8 mouse cellular contexts compared by ENCODE assay signal in the genomic region with DNA sequence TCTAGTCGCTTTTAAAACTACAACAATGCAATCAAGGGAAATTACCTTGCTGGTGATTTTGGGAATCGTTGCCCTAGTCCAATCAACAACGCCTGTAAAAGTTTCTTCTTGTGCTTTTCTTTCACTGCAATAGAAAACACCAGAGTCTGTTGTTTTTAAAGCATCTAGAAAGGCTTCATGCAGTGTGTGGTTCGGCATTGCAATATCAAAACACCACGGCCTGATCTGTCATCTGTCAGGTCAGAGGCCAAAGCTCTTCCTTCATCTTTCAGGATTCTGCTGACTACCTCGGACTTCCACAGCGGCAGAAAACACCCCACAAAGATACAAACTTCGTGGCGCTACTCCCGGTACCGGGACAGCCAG. TPM values are rescaled to one million over a fixed set of nuclear protein-coding genes. Genes with fewer than 3 reads are reported as not detected.
DNase-seq lines count a peak whose midpoint lies in the region; ATAC-seq lines count a peak whose summit lies in the region.

No protein-coding gene starts in this region.

- no peaks in the 10 kb centered on the region for H3K9me3 ChIP-seq in kidney, embryonic 14.5 days (ENCODE audit: control insufficient read depth, low read length)
- no peaks in the 10 kb centered on the region for H3K9me3 ChIP-seq in hindbrain, embryonic 12.5 days (replicated peaks)
- H3K9me3 ChIP-seq in midbrain, embryonic 14.5 days (ENCODE audit: control insufficient read depth, low read length) = no peaks in the 10 kb centered on the region

- H3K4me2 ChIP-seq in kidney, embryonic 14.5 days (replicated peaks; ENCODE audit: low read depth, low read length) = peak overlapping the region; percentile 73
- H3K4me2 ChIP-seq in hindbrain, embryonic 12.5 days (replicated peaks) = peak overlapping the region; percentile 86
- peak overlapping the region; percentile 84 for H3K4me2 ChIP-seq in midbrain, embryonic 14.5 days (ENCODE audit: low read length)

- H3K9ac ChIP-seq in kidney, embryonic 14.5 days (ENCODE audit: low read depth, low read length) = peak overlapping the region; percentile 96
- H3K9ac ChIP-seq in hindbrain, embryonic 12.5 days = peak overlapping the region; percentile 95
- peak overlapping the region; percentile 92 for H3K9ac ChIP-seq in midbrain, embryonic 14.5 days (replicated peaks; ENCODE audit: low read length)

- 3% methylated on average over 11 of the region's 11 CpGs for WGBS in kidney, embryonic 14.5 days
- 7% methylated on average over 11 of the region's 11 CpGs for WGBS in hindbrain, embryonic 12.5 days
- 6% methylated on average over 11 of the region's 11 CpGs for WGBS in midbrain, embryonic 14.5 days

- no peaks in the 10 kb centered on the region for H3K36me3 ChIP-seq in kidney, embryonic 14.5 days (ENCODE audit: control insufficient read depth, insufficient read depth, low read length)
- no peaks in the 10 kb centered on the region for H3K36me3 ChIP-seq in hindbrain, embryonic 12.5 days
- peaks cover 3% of the 10 kb centered on the region; the same call in 1 of the 2 replicates for H3K36me3 ChIP-seq in midbrain, embryonic 14.5 days (ENCODE audit: control insufficient read depth, insufficient read depth, low read length)

- ATAC-seq in kidney, embryonic 14.5 days (ENCODE audit: low FRiP score, low TSS enrichment) = no peak
- no peak for ATAC-seq in hindbrain, embryonic 12.5 days (ENCODE audit: low FRiP score)
- ATAC-seq in midbrain, embryonic 14.5 days (ENCODE audit: low FRiP score, low TSS enrichment) = no peak

- peak overlapping the region; percentile 97; the same call in 1 of the 2 replicates for H3K27ac ChIP-seq in kidney, embryonic 14.5 days (ENCODE audit: low read depth, low read length)
- H3K27ac ChIP-seq in hindbrain, embryonic 12.5 days = peak overlapping the region; percentile 99
- peak overlapping the region; percentile 97 for H3K27ac ChIP-seq in midbrain, embryonic 14.5 days (replicated peaks; ENCODE audit: low read depth, low read length)

- peaks cover 9% of the 10 kb centered on the region for H3K4me1 ChIP-seq in kidney, embryonic 14.5 days (ENCODE audit: control insufficient read depth, insufficient read depth, low read length)
- peaks cover 19% of the 10 kb centered on the region for H3K4me1 ChIP-seq in hindbrain, embryonic 12.5 days
- H3K4me1 ChIP-seq in midbrain, embryonic 14.5 days (ENCODE audit: control insufficient read depth, insufficient read depth, low read length) = peaks cover 25% of the 10 kb centered on the region

- peak overlapping the region; percentile 96 for H3K4me3 ChIP-seq in kidney, embryonic 14.5 days (ENCODE audit: low read length)
- H3K4me3 ChIP-seq in hindbrain, embryonic 12.5 days = peak overlapping the region; percentile 99
- peak overlapping the region; percentile 96 for H3K4me3 ChIP-seq in midbrain, embryonic 14.5 days (replicated peaks; ENCODE audit: low read depth, low read length)

- no peaks in the 10 kb centered on the region for H3K27me3 ChIP-seq in kidney, embryonic 14.5 days (ENCODE audit: control insufficient read depth, insufficient read depth, low read length)
- no peaks in the 10 kb centered on the region for H3K27me3 ChIP-seq in hindbrain, embryonic 12.5 days
- H3K27me3 ChIP-seq in midbrain, embryonic 14.5 days (ENCODE audit: control insufficient read depth, insufficient read depth, low read length) = no peaks in the 10 kb centered on the region

- intact Hi-C loops in left cerebral cortex, postnatal 36 days (cut with DNase I) = no loop called here

- no peak for DNase-seq in kidney, adult 11 months
- peak; percentile 37 for DNase-seq in MN1 (ENCODE audit: low spot score)
- DNase-seq in midbrain, embryonic 14.5 days = no peak
- DNase-seq in left cerebral cortex, postnatal 36 days (ENCODE audit: low spot score in 2 of 2) = no peak
- no peak for DNase-seq in embryo, embryonic 11 days
- no peak for DNase-seq in kidney, postnatal 14 days

RNA-seq across cellular contexts. Expression of gene Clock, which starts 1.2 kb away (rescaled TPM):
- polyA plus RNA-seq in kidney, embryonic 14.5 days (2014; fragmentation: Nextera tagmentation; extraction: Ambion mirVana) = 11.6 and 15.5 TPM in 2 replicates
- polyA plus RNA-seq in hindbrain, embryonic 12.5 days (2016; fragmentation: Nextera tagmentation; extraction: Ambion mirVana) = 15.0 and 15.8 TPM in 2 replicates
- 18.7 and 19.2 TPM in 2 replicates for polyA plus RNA-seq in midbrain, embryonic 14.5 days (2014; fragmentation: Nextera tagmentation; extraction: Ambion mirVana)
- 10 to 100 TPM; 46.8 to 57.5 TPM for total RNA-seq in left cerebral cortex, postnatal 36 days (2021)

RNA-seq across cellular contexts. Expression of gene Pdcl2, which starts 27.6 kb away (rescaled TPM):
- polyA plus RNA-seq in kidney, embryonic 14.5 days (2014; fragmentation: Nextera tagmentation; extraction: Ambion mirVana) = not detected in 2 replicates
- polyA plus RNA-seq in hindbrain, embryonic 12.5 days (2016; fragmentation: Nextera tagmentation; extraction: Ambion mirVana) = not detected in 2 replicates
- not detected in 2 replicates for polyA plus RNA-seq in midbrain, embryonic 14.5 days (2014; fragmentation: Nextera tagmentation; extraction: Ambion mirVana)
- not detected for total RNA-seq in left cerebral cortex, postnatal 36 days (2021)
